Mouse (Mus musculus): ENCODE measurements around the gene Gm20441.

- no peak for TF ChIP-seq CTCF (IDR thresholded peaks at IDR 0.05; ENCODE audit: insufficient read depth, low read length)
- no peak for TF ChIP-seq POLR2A (IDR thresholded peaks at IDR 0.05; ENCODE audit: borderline replicate concordance, extremely low read depth, low read depth, low read length)
These were observed 9.1 kb upstream of the Gm20441 start for GRCm38 (mm10) chr10:75789841-75790240.
